Mouse (Mus musculus) inflammation-experienced regulatory T-cells, adult 16 weeks (primary cell): ENCODE measurements around the gene Zgrf1. TPM values are rescaled to one million over a fixed set of nuclear protein-coding genes. Genes with fewer than 3 reads are reported as not detected.

Experiments
- polyA plus RNA-seq: library from polyadenylated mRNA; unstranded; fragments of 100-300 nt; shearing (Covaris generic); gene quantifications from one replicate; pipeline ENCODE4 v1.2.1, GENCODE M21; 2017

Gene Zgrf1
- 4.5 TPM for polyA plus RNA-seq

DNA sequence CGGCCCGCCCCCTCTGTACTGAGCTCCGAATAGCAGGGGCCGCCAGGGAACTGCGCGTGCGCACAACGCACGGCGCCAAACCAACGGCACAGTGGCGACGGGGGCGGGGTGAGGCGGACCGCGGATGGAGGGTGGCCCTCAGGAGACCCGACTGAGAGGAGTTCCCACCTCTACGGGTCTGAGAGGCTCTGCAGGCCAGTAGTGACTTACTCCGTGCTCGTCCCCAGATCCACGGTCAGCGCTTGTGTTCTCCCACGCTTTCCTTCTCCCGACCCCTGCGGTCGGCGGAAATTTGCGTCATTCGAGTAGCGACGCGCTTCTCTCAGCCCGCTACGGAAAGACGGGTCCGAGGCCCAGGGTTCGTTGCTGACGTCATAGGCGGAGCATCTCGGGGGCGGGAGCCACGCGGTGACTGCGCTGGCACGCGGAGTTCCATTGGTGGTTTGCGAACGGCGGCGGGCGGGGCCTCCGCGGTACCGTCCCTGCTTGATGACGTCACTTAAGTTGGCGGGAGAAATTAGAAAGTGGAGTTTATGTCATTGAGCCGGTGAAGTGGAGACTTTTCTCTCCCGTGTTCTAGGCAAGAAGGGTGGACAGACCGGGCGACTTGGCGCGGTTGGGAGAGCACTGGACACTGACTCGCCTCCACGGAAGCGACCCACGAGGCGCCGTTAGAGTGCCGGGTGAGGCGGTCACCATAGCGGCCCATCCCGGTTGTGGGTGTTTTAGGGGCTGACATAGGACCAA is at the start of gene Zgrf1, which contains the start of gene Larp7:
Gene Zgrf1, plus strand, starts transcription at position 517 of the 747 bp plus-strand sequence.
Gene Larp7, minus strand, starts transcription at position 377 of the 747 bp plus-strand sequence.

DNA sequence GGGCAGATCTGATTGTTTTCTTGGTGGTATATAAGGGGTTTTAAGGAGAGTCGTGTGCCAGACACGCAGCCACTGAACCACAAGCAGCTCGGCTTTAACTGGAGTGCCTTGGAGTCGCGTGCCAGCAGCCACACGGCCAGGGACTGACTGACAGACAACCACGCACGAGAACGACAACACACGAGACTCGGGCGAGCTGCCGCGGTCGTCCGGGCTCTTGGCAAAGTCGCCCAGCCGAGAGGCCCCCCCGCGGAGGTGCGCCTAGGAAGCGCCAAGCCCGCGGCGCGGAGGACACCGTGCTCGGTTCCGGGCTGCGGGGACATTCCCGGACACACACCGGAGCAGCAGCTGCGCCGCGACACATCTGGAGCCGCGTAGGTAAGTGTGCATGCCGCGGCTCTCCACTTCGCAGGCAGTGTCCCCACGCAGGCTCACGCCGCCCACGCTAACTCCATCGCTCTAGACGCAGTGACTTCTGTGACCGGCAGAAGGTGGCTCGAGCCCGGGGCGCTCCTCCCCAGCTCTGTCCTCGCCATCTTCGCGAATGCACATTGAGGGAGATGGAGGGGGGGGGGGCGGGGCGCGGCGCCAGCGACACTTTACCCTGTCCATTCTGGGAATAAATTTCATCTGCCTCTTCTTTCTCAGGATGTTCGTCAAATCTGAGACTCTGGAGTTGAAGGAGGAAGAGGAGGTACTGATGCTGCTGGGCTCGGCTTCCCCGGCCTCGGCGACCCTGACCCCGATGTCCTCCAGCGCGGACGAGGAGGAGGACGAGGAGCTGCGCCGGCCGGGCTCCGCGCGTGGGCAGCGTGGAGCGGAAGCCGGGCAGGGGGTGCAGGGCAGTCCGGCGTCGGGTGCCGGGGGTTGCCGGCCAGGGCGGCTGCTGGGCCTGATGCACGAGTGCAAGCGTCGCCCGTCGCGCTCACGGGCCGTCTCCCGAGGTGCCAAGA is 80.1 kb downstream of the Zgrf1 start, which contains the start of gene Neurog2:
Gene Neurog2, plus strand, starts transcription at position 56 of the 953 bp plus-strand sequence.

Other genes starting within 250 kb of the Zgrf1 start
- gene Ank2, start 54.1 kb upstream of the Zgrf1 start, polyA plus RNA-seq, result 0.20 TPM
- gene Larp7, start 140 bp upstream of the Zgrf1 start, polyA plus RNA-seq, result 56.0 TPM
- not detected for gene Neurog2, start 79.6 kb downstream of the Zgrf1 start, polyA plus RNA-seq
- 0.69 TPM for gene Alpk1, start 227.0 kb downstream of the Zgrf1 start, polyA plus RNA-seq
- gene Tifa, start 236.3 kb downstream of the Zgrf1 start, polyA plus RNA-seq, result 1.0 TPM